Mouse (Mus musculus) embryo, embryonic 10 days (tissue): Measurements from ENCODE around the gene Nrp2.

Experiments used
- DNase-seq: peaks from one replicate; pipeline ENCODE4 v3.0.0-alpha.2; 2015; ENCODE audit warnings: low spot score

Gene Nrp2

DNA sequence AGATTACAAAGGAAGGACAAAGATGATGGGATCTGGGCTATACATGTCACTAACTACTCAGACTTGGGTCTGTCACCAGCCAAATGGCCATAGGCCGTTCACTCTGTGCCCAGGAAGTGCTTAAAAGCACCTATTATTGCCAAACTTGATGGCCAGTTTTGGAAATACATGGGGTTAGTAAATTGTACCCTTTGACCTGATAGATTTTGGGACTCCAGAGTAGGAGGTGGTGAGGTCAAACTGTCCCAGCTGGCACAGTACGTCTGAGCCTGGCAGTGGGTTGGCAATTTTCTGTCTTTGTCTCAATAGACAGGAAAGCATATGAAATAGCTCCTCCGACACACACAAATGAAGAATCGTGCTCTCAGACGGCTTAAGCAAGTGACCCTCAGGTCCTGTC is 20.8 kb downstream of the Nrp2 start:
- DNase-seq, result no peak

DNA sequence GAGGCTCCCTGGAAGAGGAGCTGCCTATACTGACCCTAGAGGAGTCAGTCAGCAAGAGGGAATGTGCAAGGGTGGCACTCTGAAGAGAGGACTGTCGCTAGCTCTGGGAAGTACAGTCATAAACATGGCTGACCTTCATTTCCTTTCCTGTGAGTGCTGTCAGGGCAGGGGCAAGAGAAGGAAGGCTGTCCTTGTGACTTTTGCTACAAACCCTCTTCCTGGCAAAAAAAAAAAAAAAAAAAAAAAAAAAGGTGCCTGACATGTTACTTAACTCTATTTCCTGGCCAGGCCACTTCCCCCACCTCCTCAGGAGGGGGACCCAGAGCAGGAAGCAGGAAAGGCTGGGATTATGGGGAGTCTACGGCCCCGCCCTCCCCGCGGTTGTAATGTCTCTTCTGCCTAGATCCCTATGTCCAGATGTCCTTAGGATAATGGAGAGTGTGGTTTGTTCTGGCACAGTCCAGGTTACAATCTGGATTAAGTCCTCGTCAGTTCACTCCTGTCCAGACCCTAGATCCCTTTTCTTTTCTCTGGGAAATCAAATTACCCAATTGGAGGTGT is 21.5 kb downstream of the Nrp2 start:
- DNase-seq, result no peak

DNA sequence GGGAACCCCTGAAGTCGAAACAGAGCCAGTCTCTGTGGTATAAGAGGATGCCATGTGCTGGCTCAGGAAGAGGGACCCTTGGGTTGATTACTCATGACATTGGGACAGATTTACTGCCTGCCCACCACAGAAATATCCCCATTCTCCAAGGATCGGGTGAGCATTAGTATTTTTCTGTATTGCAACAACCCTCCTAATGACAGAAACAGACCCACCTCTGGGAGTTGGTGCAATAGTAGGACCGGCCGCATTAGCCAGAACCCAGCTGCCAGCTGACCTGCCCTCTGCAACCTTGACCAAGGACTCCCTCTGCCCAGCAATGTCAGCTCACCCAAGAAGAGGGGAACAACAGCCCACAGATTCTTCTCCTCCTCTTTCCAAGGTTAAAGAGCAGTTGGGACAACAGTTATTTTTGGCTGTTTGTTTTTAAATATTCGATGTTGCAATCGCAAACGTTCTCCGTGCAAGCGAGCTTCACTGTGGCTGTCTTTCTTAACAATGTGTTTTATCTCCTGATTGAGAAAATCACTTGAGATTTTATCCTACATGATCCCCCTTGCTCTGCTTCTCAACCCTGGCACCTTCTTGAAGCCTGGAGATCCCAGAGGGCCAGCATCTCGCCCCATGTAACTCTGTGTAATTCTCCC is 22.1 kb downstream of the Nrp2 start:
- no peak for DNase-seq

GRCm38 (mm10) chr1:62727191-62727590 is 24.1 kb downstream of the Nrp2 start:
- DNase-seq, result peak; percentile 77

GRCm38 (mm10) chr1:62728421-62728820 is 25.3 kb downstream of the Nrp2 start:
- DNase-seq, result no peak

- no peak for DNase-seq
Observed at GRCm38 (mm10) chr1:62728926-62729325, 25.8 kb downstream of the Nrp2 start.

DNA sequence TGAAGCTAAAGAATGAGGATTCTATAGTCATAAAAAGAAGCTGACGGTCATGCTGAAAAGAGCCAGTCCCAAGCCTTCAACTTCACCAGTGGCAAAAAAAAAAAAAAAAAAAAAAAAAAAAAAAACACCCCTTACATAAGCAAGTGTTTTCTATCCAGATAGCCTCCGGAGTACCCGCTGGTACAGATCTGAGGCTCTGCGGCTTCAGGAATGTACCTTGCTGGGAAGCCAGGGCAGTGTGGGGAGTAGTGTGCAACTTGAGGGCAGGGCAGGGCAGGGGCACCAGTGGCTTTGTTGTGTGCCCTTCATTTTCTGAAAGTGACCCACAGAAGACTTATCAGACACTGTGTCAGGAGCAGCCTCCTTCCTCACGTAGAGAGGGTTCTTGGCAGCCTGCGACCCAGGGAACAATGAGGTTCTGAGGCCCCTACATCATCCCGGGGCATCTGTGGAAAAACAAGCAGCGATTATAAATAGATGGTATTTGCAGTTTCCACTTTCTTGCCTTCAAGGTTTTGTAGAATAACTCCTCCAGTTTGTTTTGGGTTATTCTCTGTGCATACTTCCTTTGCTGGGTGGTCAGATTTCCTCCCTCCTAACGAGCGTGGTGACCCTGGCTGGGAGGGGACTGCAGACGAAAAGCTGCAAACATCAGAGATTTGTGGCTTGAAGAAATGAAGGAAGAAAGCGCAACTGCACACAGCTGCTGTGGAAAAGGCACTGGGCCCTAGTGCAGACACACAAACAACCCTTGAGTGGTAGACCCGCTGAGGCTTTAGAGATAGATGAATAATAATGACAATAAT is 26.5 kb downstream of the Nrp2 start:
- no peak for DNase-seq

- no peak for DNase-seq
Observed at GRCm38 (mm10) chr1:62732036-62732435, 29.0 kb downstream of the Nrp2 start.

GRCm38 (mm10) chr1:62734420-62734931 is 31.4 kb downstream of the Nrp2 start:
- DNase-seq, result no peak

- no peak for DNase-seq
Observed at GRCm38 (mm10) chr1:62734980-62735379, 31.9 kb downstream of the Nrp2 start.

- no peak for DNase-seq
Observed at GRCm38 (mm10) chr1:62735835-62736234, 32.8 kb downstream of the Nrp2 start.

GRCm38 (mm10) chr1:62736455-62737012 is 33.4 kb downstream of the Nrp2 start:
- no peak for DNase-seq

DNA sequence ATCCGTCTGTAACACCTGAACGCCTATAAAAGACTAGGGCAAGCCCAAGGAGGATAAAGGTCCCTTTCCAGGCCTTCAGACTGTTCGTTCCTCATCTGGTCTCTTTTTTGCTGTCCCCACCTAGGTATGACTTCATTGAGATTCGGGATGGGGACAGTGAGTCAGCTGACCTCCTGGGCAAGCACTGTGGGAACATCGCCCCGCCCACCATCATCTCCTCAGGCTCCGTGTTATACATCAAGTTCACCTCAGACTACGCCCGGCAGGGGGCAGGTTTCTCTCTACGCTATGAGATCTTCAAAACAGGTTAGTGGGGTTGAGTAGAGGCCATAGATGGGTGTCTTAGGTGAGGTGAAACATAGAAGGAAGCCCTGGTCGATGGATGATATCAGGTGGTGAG is 35.1 kb downstream of the Nrp2 start:
- DNase-seq, result no peak

GRCm38 (mm10) chr1:62742092-62742491 is 39.0 kb downstream of the Nrp2 start:
- DNase-seq, result no peak

GRCm38 (mm10) chr1:62743064-62743694 is 40.1 kb downstream of the Nrp2 start:
- peak; percentile 70 for DNase-seq

DNA sequence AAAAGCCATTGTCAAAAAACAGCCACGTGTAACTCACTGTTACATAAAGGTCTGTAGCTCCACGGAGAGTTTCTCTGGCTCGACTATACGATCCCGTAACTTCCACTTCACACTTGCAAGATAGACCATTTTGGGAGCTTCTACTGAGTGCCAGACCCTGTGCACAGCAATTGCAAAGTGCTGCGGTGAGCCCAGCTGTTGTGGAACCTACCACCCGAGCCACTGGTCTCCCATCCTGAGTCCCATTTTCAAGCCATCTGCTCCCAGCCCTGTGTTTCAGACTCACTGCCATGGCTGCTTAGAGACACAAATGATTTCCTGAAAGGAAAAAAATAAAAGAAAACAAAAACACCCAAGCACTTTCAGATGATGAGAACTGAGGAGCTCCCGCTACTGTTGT is 42.8 kb downstream of the Nrp2 start:
- no peak for DNase-seq

DNA sequence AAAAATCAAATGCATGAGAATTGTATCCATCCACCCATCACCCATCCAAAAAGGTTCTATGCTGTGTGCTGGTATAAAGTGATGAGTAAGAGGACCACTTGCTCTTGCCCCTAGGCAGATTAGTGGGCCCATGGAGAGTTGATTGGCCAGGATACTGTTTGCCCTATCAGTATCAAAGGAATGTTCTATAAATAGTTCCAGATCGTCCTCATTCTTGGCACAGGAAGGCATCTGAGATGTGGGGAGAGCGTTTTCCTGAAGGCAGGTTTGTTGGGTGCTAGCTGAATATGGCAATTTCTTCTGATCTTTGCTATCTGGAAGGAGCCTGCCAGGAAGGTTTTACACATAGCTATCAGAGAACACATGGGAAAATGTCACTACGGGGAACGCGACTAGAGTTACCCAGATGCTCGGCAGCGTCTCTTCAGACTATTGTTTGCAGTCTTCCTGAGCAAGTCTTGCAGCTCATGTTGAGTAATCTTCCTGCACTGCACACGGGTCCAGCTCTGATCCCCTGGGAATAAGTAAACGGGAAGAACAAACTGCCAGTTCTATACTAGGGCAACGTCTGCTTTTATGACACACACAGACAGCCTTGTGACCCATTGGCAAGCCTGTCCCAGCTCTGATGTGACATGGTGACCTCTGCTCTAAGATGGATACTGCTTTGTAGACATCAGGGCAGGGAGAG is 44.5 kb downstream of the Nrp2 start:
- DNase-seq, result peak; percentile 63

DNA sequence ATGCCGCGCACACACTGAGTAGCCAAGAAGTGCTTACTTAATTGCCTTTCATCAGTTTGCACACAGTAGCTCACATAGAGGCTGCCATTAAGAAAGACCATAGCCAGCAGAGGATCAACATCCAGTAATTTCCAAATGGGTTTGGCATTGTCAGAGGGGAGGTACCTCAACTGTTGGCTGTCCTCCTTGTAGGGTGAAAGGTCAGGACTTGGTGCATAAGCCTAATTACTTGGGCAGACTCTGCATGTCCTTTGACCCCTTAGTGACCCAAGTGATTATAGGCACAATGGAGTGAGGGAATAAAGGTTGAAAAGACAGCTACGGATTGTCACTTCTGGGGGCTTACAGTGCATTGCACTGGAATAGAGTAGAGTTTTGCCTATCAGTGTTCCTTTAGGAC is 45.3 kb downstream of the Nrp2 start:
- DNase-seq, result peak; percentile 69

GRCm38 (mm10) chr1:62749716-62750115 is 46.6 kb downstream of the Nrp2 start:
- DNase-seq, result no peak

- no peak for DNase-seq
Observed at GRCm38 (mm10) chr1:62750408-62751008, 47.4 kb downstream of the Nrp2 start.
